Mouse (Mus musculus) frontal cortex, postnatal 25 days (tissue): ENCODE measurements around the gene Klra17.
"Not testable (repeated sequence)": the region's sequence is repeated elsewhere in the genome, so short reads cannot be mapped to it uniquely, and the experiment has no call there.

Source experiments
- DNase-seq, 2 experiments: peaks; one replicate each; pipeline ENCODE4 v3.0.0; 2022; ENCODE audit warnings: low spot score in 2 of 2

Gene Klra17

GRCm38 (mm10) chr6:129876549-129876948, at the start of gene Klra17:
Gene Klra17 (minus strand): TSS chr6:129876672.
- DNase-seq = no peak

DNA sequence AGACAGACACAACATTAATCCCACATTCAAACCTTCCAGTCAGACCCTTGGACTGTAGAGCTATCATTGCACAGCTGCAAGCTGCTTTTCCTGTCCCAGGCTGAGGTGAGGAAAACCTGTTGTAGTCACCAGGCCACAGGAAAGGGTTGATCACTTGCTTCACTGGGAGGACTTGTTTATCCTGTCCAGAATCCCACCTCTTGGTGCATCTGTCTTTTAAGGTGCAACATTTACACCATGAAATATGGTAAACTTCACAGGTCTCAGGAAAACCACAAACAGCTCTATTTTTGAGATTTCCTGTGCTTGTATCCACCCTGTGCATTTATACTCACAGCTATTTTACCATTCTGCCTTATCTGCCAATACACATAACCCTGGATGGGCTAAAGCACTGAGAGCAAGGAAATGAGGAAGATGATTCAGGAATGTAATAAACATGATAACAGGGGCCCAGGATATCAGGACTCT, 41.0 kb upstream of the Klra17 start, which contains the start of gene Klra5:
Gene Klra5, minus strand, starts transcription at position 175 of the 471 bp plus-strand sequence.
- DNase-seq = not testable (repeated sequence)

DNA sequence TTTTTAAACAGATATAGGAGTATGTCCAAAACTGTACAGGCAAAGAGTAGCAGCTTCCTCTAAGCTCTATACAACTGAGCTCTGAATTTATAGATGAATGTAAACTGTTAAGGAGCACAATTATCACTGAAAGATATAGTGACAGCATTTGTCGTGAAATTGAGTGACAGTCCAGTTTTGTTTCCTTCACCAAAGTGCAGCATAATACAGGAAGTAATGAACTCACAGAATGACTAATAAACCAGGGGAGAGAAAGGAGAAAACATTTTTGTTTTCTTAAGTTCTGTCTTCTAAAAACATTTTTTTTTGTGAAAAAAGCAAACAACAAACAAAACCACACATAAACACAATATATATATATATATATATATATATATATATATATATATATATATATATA, 40.5 kb upstream of the Klra17 start:
- no peak for DNase-seq

- no peak for DNase-seq
These were observed 6.1 kb upstream of the Klra17 start for GRCm38 (mm10) chr6:129882525-129882924.

DNA sequence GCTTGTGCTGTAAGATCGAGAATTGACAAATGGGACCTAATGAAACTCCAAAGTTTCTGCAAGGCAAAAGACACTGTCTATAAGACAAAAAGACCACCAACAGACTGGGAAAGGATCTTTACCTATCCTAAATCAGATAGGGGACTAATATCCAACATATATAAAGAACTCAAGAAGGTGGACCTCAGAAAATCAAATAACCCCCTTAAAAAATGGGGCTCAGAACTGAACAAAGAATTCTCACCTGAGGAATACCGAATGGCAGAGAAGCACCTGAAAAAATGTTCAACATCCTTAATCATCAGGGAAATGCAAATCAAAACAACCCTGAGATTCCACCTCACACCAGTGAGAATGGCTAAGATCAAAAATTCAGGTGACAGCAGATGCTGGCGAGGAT, 14.1 kb downstream of the Klra17 start, which contains the start of gene Gm17631:
Gene Gm17631, plus strand, starts transcription at position 301 of the 400 bp plus-strand sequence.
- not testable (repeated sequence) for DNase-seq

- no peak for DNase-seq
These were observed 50.9 kb downstream of the Klra17 start for GRCm38 (mm10) chr6:129825559-129825958.

DNA sequence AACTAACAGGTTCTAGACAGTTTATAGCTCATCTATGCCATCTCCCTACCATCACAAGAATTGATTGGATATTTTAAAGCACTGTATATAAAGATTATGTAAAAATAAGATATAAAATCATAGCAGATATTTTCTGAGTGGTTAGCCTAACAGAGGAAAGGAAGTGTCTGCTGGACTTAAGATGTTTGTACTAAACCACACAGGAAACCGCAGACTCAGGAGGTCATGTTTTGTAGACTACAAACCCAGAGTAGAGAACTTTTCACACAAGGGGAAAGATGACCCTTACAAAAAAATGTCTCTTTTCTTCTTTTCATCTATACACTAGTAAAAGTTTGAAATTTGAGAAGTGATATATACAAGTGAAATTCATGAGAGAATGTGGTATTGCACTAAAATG, 52.5 kb downstream of the Klra17 start:
- DNase-seq = no peak

GRCm38 (mm10) chr6:129817731-129818130, 58.7 kb downstream of the Klra17 start:
- no peak for DNase-seq

GRCm38 (mm10) chr6:129784170-129784569, 92.3 kb downstream of the Klra17 start, which contains the start of gene Gm156:
Gene Gm156 (minus strand): TSS chr6:129784270.
- DNase-seq = not testable (repeated sequence)
